Mouse (Mus musculus) urinary bladder, postnatal 4 days (tissue): ENCODE measurements around the gene Trdn.

Experiments used
- DNase-seq, 2 experiments: peaks; one replicate each; pipeline ENCODE4 v3.0.0; 2021 to 2022; ENCODE audit warnings: low spot score in 2 of 2

Trdn gene

GRCm38 (mm10) chr10:33080254-33080653 lies at the start of gene Trdn:
Gene Trdn, plus strand, starts transcription at chr10:33080554.
- DNase-seq, result no peak

GRCm38 (mm10) chr10:33060771-33061170 lies 19.6 kb upstream of the Trdn start:
- no peak for DNase-seq

- DNase-seq, result no peak
Measured at GRCm38 (mm10) chr10:33065566-33065965, 14.8 kb upstream of the Trdn start.

GRCm38 (mm10) chr10:33073126-33073525 lies 7.2 kb upstream of the Trdn start:
- DNase-seq, result no peak

- DNase-seq, result no peak
Measured at GRCm38 (mm10) chr10:33082151-33082844, 1.9 kb downstream of the Trdn start.

- no peak for DNase-seq
Measured at GRCm38 (mm10) chr10:33082961-33083626, 2.7 kb downstream of the Trdn start.

- DNase-seq, result no peak
Measured at GRCm38 (mm10) chr10:33083627-33084158, 3.3 kb downstream of the Trdn start.

GRCm38 (mm10) chr10:33088403-33088802 lies 8.0 kb downstream of the Trdn start:
- DNase-seq, result no peak

- DNase-seq, result no peak
Measured at GRCm38 (mm10) chr10:33092400-33092799, 12.0 kb downstream of the Trdn start.

GRCm38 (mm10) chr10:33107942-33108341 lies 27.6 kb downstream of the Trdn start:
- no peak for DNase-seq

- DNase-seq, result no peak
Measured at GRCm38 (mm10) chr10:33123028-33123427, 42.7 kb downstream of the Trdn start.

- no peak for DNase-seq
Measured at GRCm38 (mm10) chr10:33144911-33145310, 64.6 kb downstream of the Trdn start.

GRCm38 (mm10) chr10:33179731-33180631 lies 99.6 kb downstream of the Trdn start:
- no peak for DNase-seq

GRCm38 (mm10) chr10:33189031-33189430 lies 108.7 kb downstream of the Trdn start:
- DNase-seq, result no peak

- no peak for DNase-seq
Measured at GRCm38 (mm10) chr10:33195919-33196318, 115.6 kb downstream of the Trdn start.

- no peak for DNase-seq
Measured at GRCm38 (mm10) chr10:33198257-33198656, 117.9 kb downstream of the Trdn start.

GRCm38 (mm10) chr10:33210411-33210810 lies 130.1 kb downstream of the Trdn start:
- no peak for DNase-seq

GRCm38 (mm10) chr10:33253911-33254310 lies 173.6 kb downstream of the Trdn start:
- DNase-seq, result no peak

- DNase-seq, result no peak
Measured at GRCm38 (mm10) chr10:33256202-33256601, 175.8 kb downstream of the Trdn start.

- no peak for DNase-seq
Measured at GRCm38 (mm10) chr10:33304982-33305381, 224.6 kb downstream of the Trdn start.

GRCm38 (mm10) chr10:33353026-33353425 lies 272.7 kb downstream of the Trdn start:
- no peak for DNase-seq

GRCm38 (mm10) chr10:33366521-33366920 lies 286.2 kb downstream of the Trdn start:
- DNase-seq, result no peak
